Mouse (Mus musculus) neural tube, embryonic 15.5 days (tissue): ENCODE measurements around the gene H6pd. TPM values are rescaled to one million over a fixed set of nuclear protein-coding genes. Genes with fewer than 3 reads are reported as not detected.

Experiments used
- ATAC-seq: fragments of 200-750 bp; cut with Nextera tagmentation; 2 replicates; pipeline ENCODE4 v1.8.0; 2017; ENCODE audit warnings: mild to moderate bottlenecking, moderate TSS enrichment, moderate library complexity; ENCODE audit not compliant: low FRiP score
- H3K27ac ChIP-seq: fragments of 300-500 bp; sonication (generic); replicated peaks from 2 replicates; pipeline ENCODE4 v1.5.1; 2015; ENCODE audit warnings: mild to moderate bottlenecking, inconsistent platforms
- H3K27me3 ChIP-seq: fragments of 300-500 bp; sonication (generic); replicated peaks from 2 replicates; pipeline ENCODE4 v1.6.1; 2015; ENCODE audit warnings: inconsistent platforms
- H3K36me3 ChIP-seq: fragments of 300-500 bp; sonication (generic); 2 replicates; pipeline ENCODE4 v1.6.1; 2015; ENCODE audit warnings: inconsistent platforms
- H3K4me1 ChIP-seq: fragments of 300-500 bp; sonication (generic); 2 replicates; pipeline ENCODE4 v1.6.1; 2015; ENCODE audit warnings: inconsistent platforms
- H3K4me2 ChIP-seq: fragments of 300-500 bp; sonication (generic); 2 replicates; pipeline ENCODE4 v1.6.1; 2015; ENCODE audit warnings: inconsistent platforms, mild to moderate bottlenecking, moderate library complexity
- H3K4me3 ChIP-seq: fragments of 300-500 bp; sonication (generic); replicated peaks from 2 replicates; pipeline ENCODE4 v1.5.1; 2015; ENCODE audit warnings: mild to moderate bottlenecking, inconsistent platforms
- H3K9ac ChIP-seq: fragments of 300-500 bp; sonication (generic); replicated peaks from 2 replicates; pipeline ENCODE4 v1.6.1; 2015; ENCODE audit warnings: mild to moderate bottlenecking, inconsistent platforms
- H3K9me3 ChIP-seq: fragments of 300-500 bp; sonication (generic); replicated peaks from 2 replicates; pipeline ENCODE4 v1.6.1; 2016; ENCODE audit warnings: inconsistent platforms
- WGBS: fragments of 180-500 bp; shearing (Covaris S2); methylation state at CpG from one replicate; pipeline ENCODE4 v1.1.7; 2015; ENCODE audit warnings: mixed read lengths; 5-methylcytosine and 5-hydroxymethylcytosine counted together
- polyA plus RNA-seq: library from polyadenylated mRNA; unstranded; fragments of >200 nt; fragmentation: Nextera tagmentation; extraction: Ambion mirVana; gene quantifications from 2 replicates; pipeline ENCODE4 v1.2.1, GENCODE M21; 2015

Gene H6pd
- polyA plus RNA-seq: 3.3 and 6.4 TPM in 2 replicates

GRCm38 (mm10) chr4:150008853-150009586 is at the start of gene H6pd:
Gene H6pd (minus strand): TSS chr4:150009023.
- 4% methylated on average over 49 of the region's 52 CpGs for WGBS

GRCm38 (mm10) chr4:150057722-150058121 is 48.9 kb upstream of the H6pd start:
- Histone ChIP-seq H3K4me1 (no peaks in the 10 kb centered on the region), H3K36me3 (no peaks in the 10 kb centered on the region), H3K9ac (no peak overlapping the region), H3K4me3 (no peak overlapping the region), H3K27me3 (no peaks in the 10 kb centered on the region), H3K27ac (no peak overlapping the region), H3K4me2 (no peak overlapping the region), H3K9me3 (no peaks in the 10 kb centered on the region)
- ATAC-seq: no peak
- WGBS: 93% methylated on average over 12 of the region's 12 CpGs

More at GRCm38 (mm10) chr4:150008853-150009586, at the start of gene H6pd:
- Histone ChIP-seq H3K4me1 (peaks cover 19% of the 10 kb centered on the region), H3K4me3 (peak within 1 kb of the TSS; percentile 71), H3K9ac (peak within 1 kb of the TSS; percentile 71), H3K27ac (peak within 1 kb of the TSS; percentile 91), H3K4me2 (peak within 1 kb of the TSS; percentile 63), H3K36me3 (no peaks in the 10 kb centered on the region), H3K27me3 (no peaks in the 10 kb centered on the region), H3K9me3 (no peaks in the 10 kb centered on the region)
- ATAC-seq: peak; percentile 90

GRCm38 (mm10) chr4:150056171-150056570 is 47.3 kb upstream of the H6pd start:
- H3K4me2 ChIP-seq: no peak overlapping the region
- peaks cover 9% of the 10 kb centered on the region for H3K27me3 ChIP-seq
- no peaks in the 10 kb centered on the region for H3K4me1 ChIP-seq
- no peaks in the 10 kb centered on the region for H3K9me3 ChIP-seq
- no peak overlapping the region for H3K9ac ChIP-seq
- no peak overlapping the region for H3K4me3 ChIP-seq
- 88% methylated on average over 7 of the region's 7 CpGs for WGBS
- ATAC-seq: no peak
- no peak overlapping the region for H3K27ac ChIP-seq
- no peaks in the 10 kb centered on the region for H3K36me3 ChIP-seq

- ATAC-seq: no peak
- Histone ChIP-seq H3K36me3 (no peaks in the 10 kb centered on the region), H3K4me3 (no peak overlapping the region), H3K9ac (no peak overlapping the region), H3K27ac (no peak overlapping the region), H3K4me1 (peaks cover 19% of the 10 kb centered on the region), H3K4me2 (no peak overlapping the region), H3K27me3 (peaks cover 47% of the 10 kb centered on the region), H3K9me3 (no peaks in the 10 kb centered on the region)
- 92% methylated on average over 3 of the region's 3 CpGs for WGBS
Observed at GRCm38 (mm10) chr4:150052380-150052779, 43.6 kb upstream of the H6pd start.

GRCm38 (mm10) chr4:150051514-150051913 is 42.7 kb upstream of the H6pd start:
- Histone ChIP-seq H3K27me3 (peaks cover 50% of the 10 kb centered on the region), H3K9me3 (no peaks in the 10 kb centered on the region), H3K4me3 (no peak overlapping the region), H3K36me3 (no peaks in the 10 kb centered on the region), H3K9ac (no peak overlapping the region), H3K4me2 (no peak overlapping the region), H3K27ac (no peak overlapping the region), H3K4me1 (peaks cover 19% of the 10 kb centered on the region)
- WGBS: 80% methylated on average over 8 of the region's 8 CpGs
- no peak for ATAC-seq

GRCm38 (mm10) chr4:150049564-150050226 is 40.9 kb upstream of the H6pd start:
- Histone ChIP-seq H3K9me3 (no peaks in the 10 kb centered on the region), H3K36me3 (no peaks in the 10 kb centered on the region), H3K27ac (no peak overlapping the region), H3K9ac (no peak overlapping the region), H3K4me3 (peak overlapping the region; percentile 44; the same call in 1 of the 2 replicates), H3K4me2 (no peak overlapping the region), H3K4me1 (peaks cover 19% of the 10 kb centered on the region), H3K27me3 (peaks cover 64% of the 10 kb centered on the region)
- 14% methylated on average over 13 of the region's 13 CpGs for WGBS
- no peak for ATAC-seq

- H3K9ac ChIP-seq: peak overlapping the region; percentile 36
- 19% methylated on average over 15 of the region's 15 CpGs for WGBS
Observed at GRCm38 (mm10) chr4:150049157-150049513, 40.3 kb upstream of the H6pd start.

GRCm38 (mm10) chr4:150048478-150049156 is 39.8 kb upstream of the H6pd start:
- peak overlapping the region; percentile 36 for H3K9ac ChIP-seq
- H3K9me3 ChIP-seq: no peaks in the 10 kb centered on the region
- peak overlapping the region; percentile 44 for H3K4me3 ChIP-seq
- peaks cover 19% of the 10 kb centered on the region for H3K4me1 ChIP-seq
- peak overlapping the region; percentile 95 for H3K4me2 ChIP-seq
- H3K36me3 ChIP-seq: no peaks in the 10 kb centered on the region
- WGBS: under 1% methylated on average over 48 of the region's 49 CpGs
- no peak for ATAC-seq
- H3K27me3 ChIP-seq: peaks cover 65% of the 10 kb centered on the region
- no peak overlapping the region for H3K27ac ChIP-seq

More at GRCm38 (mm10) chr4:150049157-150049513, 40.3 kb upstream of the H6pd start:
- no peak for ATAC-seq
- Histone ChIP-seq H3K4me2 (peak overlapping the region; percentile 95), H3K4me1 (peaks cover 19% of the 10 kb centered on the region), H3K27me3 (peaks cover 65% of the 10 kb centered on the region), H3K4me3 (peak overlapping the region; percentile 44), H3K9me3 (no peaks in the 10 kb centered on the region), H3K36me3 (no peaks in the 10 kb centered on the region), H3K27ac (no peak overlapping the region)

GRCm38 (mm10) chr4:150048038-150048437 is 39.2 kb upstream of the H6pd start:
- Histone ChIP-seq H3K4me1 (peaks cover 19% of the 10 kb centered on the region), H3K4me3 (peak overlapping the region; percentile 44), H3K27ac (no peak overlapping the region), H3K9me3 (no peaks in the 10 kb centered on the region), H3K9ac (peak overlapping the region; percentile 36), H3K27me3 (peaks cover 65% of the 10 kb centered on the region), H3K4me2 (peak overlapping the region; percentile 95), H3K36me3 (no peaks in the 10 kb centered on the region)
- under 1% methylated on average over 20 of the region's 20 CpGs for WGBS
- no peak for ATAC-seq

GRCm38 (mm10) chr4:150043591-150043990 is 34.8 kb upstream of the H6pd start:
- ATAC-seq: no peak
- peaks cover 11% of the 10 kb centered on the region for H3K4me1 ChIP-seq
- H3K36me3 ChIP-seq: no peaks in the 10 kb centered on the region
- 95% methylated on average over 9 of the region's 9 CpGs for WGBS
- peaks cover 33% of the 10 kb centered on the region for H3K27me3 ChIP-seq
- no peaks in the 10 kb centered on the region for H3K9me3 ChIP-seq
- H3K9ac ChIP-seq: no peak overlapping the region
- no peak overlapping the region for H3K27ac ChIP-seq
- H3K4me3 ChIP-seq: no peak overlapping the region
- H3K4me2 ChIP-seq: no peak overlapping the region

- peaks cover 23% of the 10 kb centered on the region for H3K27me3 ChIP-seq
- H3K27ac ChIP-seq: no peak overlapping the region
- ATAC-seq: no peak
- H3K9ac ChIP-seq: no peak overlapping the region
- H3K4me1 ChIP-seq: no peaks in the 10 kb centered on the region
- no peak overlapping the region for H3K4me3 ChIP-seq
- no peaks in the 10 kb centered on the region for H3K36me3 ChIP-seq
- no peak overlapping the region for H3K4me2 ChIP-seq
- no peaks in the 10 kb centered on the region for H3K9me3 ChIP-seq
- WGBS: 84% methylated on average over 10 of the region's 10 CpGs
Observed at GRCm38 (mm10) chr4:150041346-150042110, 32.7 kb upstream of the H6pd start.
